Mouse (Mus musculus) megakaryocyte, adult 5-6 weeks (primary cell): ENCODE data around the gene Itpk1. TPM values are rescaled to one million over a fixed set of nuclear protein-coding genes. Genes with fewer than 3 reads are reported as not detected.

Source experiments
- total RNA-seq, 2 experiments: library from RNA; stranded (forward) in 1 of 2; stranded (reverse) in 1 of 2; fragments of 153-499, 151-499 nt in 1 of 2; fragments of 221-1000, 200-1000 nt in 1 of 2; gene quantifications; 2 replicates each; pipeline versions ENCODE4 v1.2.3 to v1.2.4; 2015 to 2017

The Itpk1 gene
- total RNA-seq, 2 experiments from 2014 or later = 10.7 to 14.0 TPM

Other genes with a start within 250 kb of the Itpk1 start
- gene Golga5, start 235.8 kb downstream of the Itpk1 start, total RNA-seq (2015) = 24.1 and 26.3 TPM in 2 replicates
- 67.6 and 87.1 TPM in 2 replicates for gene Golga5, start 235.8 kb downstream of the Itpk1 start, total RNA-seq (2017)
- not detected in 2 replicates for gene Chga, start 150.0 kb downstream of the Itpk1 start, total RNA-seq (2015)
- gene Chga, start 150.0 kb downstream of the Itpk1 start, total RNA-seq (2017) = not detected in 2 replicates
- 7.1 and 10.4 TPM in 2 replicates for gene Moap1, start 38.7 kb upstream of the Itpk1 start, total RNA-seq (2015)
- 9.9 and 12.2 TPM in 2 replicates for gene Moap1, start 38.7 kb upstream of the Itpk1 start, total RNA-seq (2017)
- 13.4 and 13.9 TPM in 2 replicates for gene Tmem251, start 38.8 kb upstream of the Itpk1 start, total RNA-seq (2015)
- 9.7 and 11.4 TPM in 2 replicates for gene Tmem251, start 38.8 kb upstream of the Itpk1 start, total RNA-seq (2017)
- gene Gm28051, start 52.8 kb upstream of the Itpk1 start, total RNA-seq (2015) = not detected in 2 replicates
- gene Gm28051, start 52.8 kb upstream of the Itpk1 start, total RNA-seq (2017) = not detected in 2 replicates
- 22.2 and 26.1 TPM in 2 replicates for gene Gon7, start 52.9 kb upstream of the Itpk1 start, total RNA-seq (2015)
- 14.0 and 29.9 TPM in 2 replicates for gene Gon7, start 52.9 kb upstream of the Itpk1 start, total RNA-seq (2017)
- 15.8 and 21.5 TPM in 2 replicates for gene Ubr7, start 53.0 kb upstream of the Itpk1 start, total RNA-seq (2015)
- 29.5 and 37.3 TPM in 2 replicates for gene Ubr7, start 53.0 kb upstream of the Itpk1 start, total RNA-seq (2017)
- gene Gm20604, start 53.7 kb upstream of the Itpk1 start, total RNA-seq (2015) = 10.0 and 10.6 TPM in 2 replicates
- gene Gm20604, start 53.7 kb upstream of the Itpk1 start, total RNA-seq (2017) = 3.3 and 5.4 TPM in 2 replicates
- gene Btbd7, start 173.5 kb upstream of the Itpk1 start, total RNA-seq (2015) = 22.4 and 27.8 TPM in 2 replicates
- 26.7 and 27.2 TPM in 2 replicates for gene Btbd7, start 173.5 kb upstream of the Itpk1 start, total RNA-seq (2017)
- not detected in 2 replicates for gene Cox8c, start 194.4 kb upstream of the Itpk1 start, total RNA-seq (2015)
- gene Cox8c, start 194.4 kb upstream of the Itpk1 start, total RNA-seq (2017) = not detected in 2 replicates
- gene Unc79, start 243.9 kb upstream of the Itpk1 start, total RNA-seq (2015) = not detected in 2 replicates
- gene Unc79, start 243.9 kb upstream of the Itpk1 start, total RNA-seq (2017) = not detected in 2 replicates